Mouse (Mus musculus): ENCODE results near the gene Trim2.

DNA sequence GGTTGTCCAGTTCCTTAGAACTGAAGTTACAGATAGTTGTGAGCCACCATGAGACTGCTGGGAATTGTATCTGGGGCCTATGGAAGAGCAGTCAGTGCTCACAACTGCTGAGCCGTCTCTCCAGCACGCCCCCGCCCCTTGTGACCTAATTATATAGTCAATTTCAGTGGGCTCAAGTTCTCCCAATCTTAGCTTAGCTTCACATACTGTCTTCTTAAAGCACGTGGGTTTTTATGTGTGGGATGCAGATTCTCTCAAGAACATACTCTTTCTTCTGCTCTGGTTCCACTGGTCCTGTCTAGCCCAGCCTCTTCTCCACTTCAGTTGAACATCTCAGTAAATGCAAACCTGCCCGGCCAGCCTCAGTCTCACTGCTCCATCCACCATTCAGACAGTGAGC is 102.0 kb downstream of the Trim2 start:
- TF ChIP-seq USF1 (IDR thresholded peaks at IDR 0.05; ENCODE audit: low read depth): no peak
- TF ChIP-seq TCF3 (IDR thresholded peaks at IDR 0.05; ENCODE audit: insufficient read length, low read depth): no peak
- TF ChIP-seq POLR2A (IDR thresholded peaks at IDR 0.05; ENCODE audit: insufficient read length, low read depth): no peak
- TF ChIP-seq MAX (IDR thresholded peaks at IDR 0.05; ENCODE audit: low read depth): no peak
- TF ChIP-seq TCF12 (IDR thresholded peaks at IDR 0.05; ENCODE audit: insufficient read depth, poor library complexity, severe bottlenecking): no peak
- no peak for TF ChIP-seq MYOG (IDR thresholded peaks at IDR 0.05; ENCODE audit: control insufficient read depth in 1 of 3, insufficient read depth in 1 of 3, insufficient read length in 2 of 3, low read depth in 2 of 3)
- TF ChIP-seq CEBPB (IDR thresholded peaks at IDR 0.05; ENCODE audit: insufficient read depth, poor library complexity, severe bottlenecking): no peak
- TF ChIP-seq MYOD1 (IDR thresholded peaks at IDR 0.05; ENCODE audit: control insufficient read depth in 1 of 3, insufficient read length in 2 of 3, low read depth in 2 of 3): no peak
- TF ChIP-seq POLR2AphosphoS2 (IDR thresholded peaks at IDR 0.05; ENCODE audit: insufficient read length, low read depth): no peak
- TF ChIP-seq SRF (IDR thresholded peaks at IDR 0.05; ENCODE audit: control insufficient read depth, insufficient read length, low read depth): no peak
- no peak for TF ChIP-seq E2F4 (IDR thresholded peaks at IDR 0.05; ENCODE audit: insufficient read depth)

Data from myocyte (in vitro differentiated cells).